Mouse (Mus musculus): Measurements from ENCODE around the gene Atp5l.
"Not testable (repeated sequence)": the region's sequence is repeated elsewhere in the genome, so short reads cannot be mapped to it uniquely, and the experiment has no call there.

Gene Atp5l

DNA sequence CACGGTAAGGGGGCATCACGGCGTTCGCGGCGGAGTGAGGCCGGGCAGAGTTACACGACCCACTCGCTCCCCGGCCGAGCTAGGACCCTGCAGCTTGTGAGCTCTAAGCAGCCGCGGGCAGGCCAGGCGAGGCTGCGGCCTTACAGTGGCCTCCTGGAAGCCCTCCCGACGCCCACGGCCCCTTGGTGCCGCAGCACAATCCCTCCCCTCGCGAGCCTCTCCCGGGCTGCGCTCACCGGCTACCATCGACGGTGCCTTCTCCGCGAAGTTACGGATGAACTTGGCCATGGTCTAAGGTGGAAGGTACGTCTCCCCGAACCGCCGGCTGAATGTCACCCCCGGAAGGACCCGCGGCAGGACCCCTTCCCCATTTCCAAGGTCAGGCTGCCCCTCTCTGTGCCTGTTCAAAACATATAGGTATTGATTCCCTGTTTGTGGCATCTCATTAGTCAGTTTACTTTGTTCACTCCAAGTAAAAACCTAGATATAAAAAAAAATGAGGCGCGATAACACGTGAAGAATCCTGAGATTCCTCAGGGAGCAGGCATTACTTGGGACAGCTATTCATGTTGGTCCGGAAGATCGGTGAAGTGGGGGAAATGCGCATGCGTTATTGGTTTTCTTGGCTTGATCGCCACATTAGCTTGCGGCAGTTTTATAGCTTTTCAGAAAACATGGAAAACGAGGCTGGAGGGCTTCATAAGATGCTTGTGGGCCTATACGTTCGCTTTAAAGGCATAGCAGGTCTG is at the start of gene Atp5l:
Atp5l (minus strand) TSS at position 369 of the 749 bp plus-strand sequence.
- peak; percentile 80 to 89 for DNase-seq (ENCODE audit: low spot score in 2 of 2)

- DNase-seq (ENCODE audit: low spot score in 2 of 2): no peak
These were observed 48.9 kb upstream of the Atp5l start for GRCm38 (mm10) chr9:44969450-44969849.

DNA sequence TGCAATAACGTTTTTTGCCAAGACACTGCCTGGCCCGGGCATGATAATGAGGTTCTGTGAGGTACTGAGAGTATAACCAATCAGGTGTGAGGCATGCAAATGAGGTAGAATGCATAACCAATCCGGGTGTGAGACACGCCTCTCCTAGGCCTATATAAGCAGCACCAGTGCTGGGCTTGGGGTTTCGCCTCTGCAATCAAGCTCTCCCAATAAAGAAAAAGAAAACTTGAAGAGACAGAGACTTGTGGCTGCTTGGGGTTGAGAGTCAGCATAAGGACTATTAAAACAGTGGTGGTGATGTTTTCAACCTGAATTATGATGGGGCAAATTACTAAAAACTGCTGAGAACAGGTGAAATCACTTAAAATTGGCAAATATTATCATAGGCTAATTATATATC is 47.2 kb upstream of the Atp5l start:
- not testable (repeated sequence) for DNase-seq (ENCODE audit: low spot score in 2 of 2)

DNA sequence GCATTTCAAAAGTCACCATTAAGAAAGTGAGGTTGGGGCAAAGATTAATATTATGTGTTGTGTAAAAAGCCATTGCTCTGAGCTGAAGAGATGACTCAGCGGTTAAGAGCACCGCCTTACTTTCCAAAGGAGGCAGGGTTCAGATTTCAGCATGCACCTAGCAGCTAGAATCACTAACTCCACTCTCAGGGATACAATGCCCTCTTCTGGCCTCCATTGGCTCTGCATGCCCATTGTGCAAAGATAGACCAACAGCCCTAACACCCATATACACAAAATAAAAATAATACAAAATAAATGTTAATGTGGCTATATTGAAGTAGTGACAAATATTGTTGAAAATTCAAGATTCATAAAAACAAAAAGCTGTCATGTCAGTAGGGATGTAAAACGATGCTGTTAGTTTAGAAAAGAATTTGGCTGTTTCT is 46.3 kb upstream of the Atp5l start:
- peak; percentile 79 to 84 for DNase-seq (ENCODE audit: low spot score in 2 of 2)

DNA sequence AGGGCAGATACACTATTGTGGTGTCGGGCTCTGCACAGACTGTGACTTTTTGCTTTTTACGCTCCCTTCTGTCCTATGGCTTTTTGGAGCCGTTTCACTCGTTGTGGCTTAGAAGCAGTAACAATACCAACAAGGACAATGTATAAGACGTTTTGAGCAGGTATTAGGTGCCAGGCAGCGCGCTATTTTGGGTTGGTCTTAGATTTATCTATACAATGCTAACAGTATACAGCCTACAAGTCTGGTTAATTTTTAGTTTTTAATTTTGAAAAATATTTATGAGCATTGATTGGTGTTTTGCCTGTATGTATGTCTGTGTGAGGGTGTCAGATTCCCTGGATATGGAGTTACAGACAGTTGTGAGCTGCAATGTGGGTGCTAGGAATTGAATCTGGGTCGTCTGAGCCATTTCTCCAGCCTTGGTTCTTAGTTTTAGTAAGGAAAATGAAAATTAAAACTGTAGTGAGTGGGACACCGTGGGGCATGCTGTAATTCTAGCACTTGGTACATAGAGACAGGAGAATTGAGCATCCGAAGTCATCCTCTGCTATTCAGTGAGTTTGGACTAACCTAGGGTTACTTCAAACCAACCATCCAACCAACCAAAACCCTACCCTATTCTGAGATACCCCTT is 45.4 kb upstream of the Atp5l start:
- peak in 1 of 2 experiments; percentile 64 for DNase-seq (ENCODE audit: low spot score in 2 of 2)

- DNase-seq (ENCODE audit: low spot score in 2 of 2): peak; percentile 98 to 99
These were observed 44.7 kb upstream of the Atp5l start, which contains the start of gene Ube4a for GRCm38 (mm10) chr9:44965126-44965832. Ube4a (minus strand) TSS chr9:44965600.

- no peak for DNase-seq (ENCODE audit: low spot score in 2 of 2)
These were observed 33.9 kb upstream of the Atp5l start for GRCm38 (mm10) chr9:44954432-44954831.

DNA sequence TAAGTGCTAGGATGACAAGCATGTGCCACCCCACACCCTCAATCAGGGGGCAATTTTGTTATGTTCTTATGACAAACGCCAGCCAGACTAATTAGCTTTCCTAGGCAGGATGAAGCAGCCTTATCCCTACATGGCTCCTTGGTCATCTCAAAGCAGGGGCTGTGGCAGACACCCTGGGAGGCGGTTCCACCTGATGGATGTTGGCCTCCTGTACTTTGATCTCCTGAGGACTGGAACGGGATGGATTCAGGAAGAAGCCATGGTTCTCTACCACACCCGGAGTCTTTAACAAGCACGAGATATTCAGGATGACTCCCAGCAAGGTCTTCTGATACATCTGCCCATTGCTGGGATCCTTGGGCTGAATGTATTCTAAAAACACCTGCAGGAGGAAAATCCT is 27.3 kb upstream of the Atp5l start:
- no peak for DNase-seq (ENCODE audit: low spot score in 2 of 2)

DNA sequence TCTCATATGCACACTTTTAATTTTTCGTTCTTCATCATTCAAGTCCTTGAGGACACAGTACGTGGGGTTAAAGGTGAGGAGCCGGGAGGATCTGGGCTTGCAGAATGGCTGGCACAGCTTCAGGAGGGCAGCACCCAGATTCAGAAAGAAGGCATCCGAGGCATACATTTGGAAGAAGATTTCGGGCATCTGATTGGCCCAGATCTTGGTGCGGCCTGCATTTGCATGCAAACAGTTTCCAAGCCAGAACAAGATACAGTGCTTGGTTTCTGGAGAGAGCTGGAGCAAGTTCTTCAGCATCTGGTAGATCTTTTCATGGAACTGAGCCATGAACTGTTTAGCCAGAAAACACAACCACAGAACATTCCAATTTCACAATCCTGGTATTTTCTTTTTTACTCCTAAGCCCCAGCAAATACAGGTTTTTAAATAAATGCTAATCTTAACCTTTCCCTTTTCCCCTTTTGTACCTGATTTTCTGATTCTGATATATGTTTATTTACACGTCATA is 25.7 kb upstream of the Atp5l start:
- DNase-seq (ENCODE audit: low spot score in 2 of 2): no peak

GRCm38 (mm10) chr9:44942421-44942820 is 21.9 kb upstream of the Atp5l start:
- DNase-seq (ENCODE audit: low spot score in 2 of 2): no peak

GRCm38 (mm10) chr9:44941756-44942155 is 21.2 kb upstream of the Atp5l start:
- no peak for DNase-seq (ENCODE audit: low spot score in 2 of 2)

DNA sequence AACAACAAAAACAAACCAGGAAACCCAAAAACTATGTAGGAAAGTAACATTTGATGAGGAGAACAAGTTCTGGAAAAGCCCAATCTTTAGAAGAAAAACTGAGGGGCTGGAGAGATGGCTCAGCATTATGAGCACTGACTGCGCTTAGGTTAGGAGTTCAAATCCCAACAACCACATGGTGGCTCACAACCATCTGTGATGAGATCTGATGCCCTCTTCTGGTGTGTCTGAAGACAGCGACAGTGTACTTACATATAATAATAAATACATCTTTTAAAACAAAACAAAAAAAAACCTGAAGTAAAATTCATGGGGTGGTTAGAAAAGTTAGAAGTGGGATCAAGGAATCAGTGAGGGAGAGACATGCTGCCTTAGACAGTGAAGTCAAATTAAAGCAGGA is 1.0 kb upstream of the Atp5l start:
- no peak for DNase-seq (ENCODE audit: low spot score in 2 of 2)

DNA sequence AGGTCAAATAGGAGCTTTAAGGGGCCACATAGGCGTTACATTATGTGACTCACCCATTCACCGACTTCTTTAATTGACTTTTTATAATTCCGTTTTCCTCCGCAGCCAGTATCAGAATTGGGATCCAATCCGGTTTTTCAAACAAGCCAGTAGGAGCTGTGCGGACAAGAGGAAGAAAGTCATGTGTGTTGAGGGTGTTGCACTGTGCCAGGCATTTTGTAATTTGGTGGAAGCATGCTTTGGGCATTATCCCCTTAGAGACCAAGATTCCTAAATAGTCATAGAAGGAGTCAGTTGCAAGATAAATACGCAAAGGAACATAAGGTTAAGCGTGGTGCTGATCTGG is 554 bp upstream of the Atp5l start:
- DNase-seq (ENCODE audit: low spot score in 2 of 2): no peak

DNA sequence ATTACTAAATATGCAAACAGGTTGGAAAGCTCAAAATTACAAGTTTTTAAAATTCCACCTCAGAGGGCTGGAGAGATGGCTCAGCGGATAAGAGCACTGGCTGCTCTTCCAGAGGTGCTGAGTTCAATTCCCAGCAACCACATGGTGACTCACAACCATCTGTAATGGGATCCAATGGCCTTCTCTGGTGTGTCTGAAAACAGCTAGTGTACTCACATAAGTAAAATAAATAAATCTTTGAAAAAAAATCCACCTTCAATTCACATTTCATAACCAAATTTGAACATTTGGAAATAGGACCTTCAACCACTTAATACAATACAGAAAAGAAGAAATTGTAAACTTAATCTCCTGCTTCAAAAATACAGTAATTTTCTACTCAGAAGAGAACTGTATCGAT is 936 bp downstream of the Atp5l start:
- no peak for DNase-seq (ENCODE audit: low spot score in 2 of 2)

DNA sequence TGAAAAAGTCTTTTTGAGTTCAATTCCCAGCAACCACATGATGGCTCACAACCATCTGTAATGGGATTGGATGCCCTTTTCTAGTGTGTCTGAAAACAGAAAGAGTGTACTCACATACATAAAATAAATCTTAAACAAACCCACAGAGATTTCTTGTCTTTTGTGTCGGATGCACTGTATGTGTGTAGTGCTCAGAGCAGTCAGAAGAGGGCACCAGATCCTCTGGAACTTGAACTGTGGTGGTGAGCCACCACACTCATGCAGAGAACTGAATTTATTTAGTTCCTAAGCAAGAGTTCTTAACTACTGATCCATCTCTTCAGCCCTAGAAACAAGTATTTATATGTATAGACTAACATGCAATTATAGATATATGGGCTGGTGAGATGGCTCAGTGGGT is 4.3 kb downstream of the Atp5l start:
- peak; percentile 49 to 67 for DNase-seq (ENCODE audit: low spot score in 2 of 2)

GRCm38 (mm10) chr9:44914706-44915105 is 5.8 kb downstream of the Atp5l start:
- no peak for DNase-seq (ENCODE audit: low spot score in 2 of 2)

- no peak for DNase-seq (ENCODE audit: low spot score in 2 of 2)
These were observed 9.2 kb downstream of the Atp5l start for GRCm38 (mm10) chr9:44911365-44911764.

DNA sequence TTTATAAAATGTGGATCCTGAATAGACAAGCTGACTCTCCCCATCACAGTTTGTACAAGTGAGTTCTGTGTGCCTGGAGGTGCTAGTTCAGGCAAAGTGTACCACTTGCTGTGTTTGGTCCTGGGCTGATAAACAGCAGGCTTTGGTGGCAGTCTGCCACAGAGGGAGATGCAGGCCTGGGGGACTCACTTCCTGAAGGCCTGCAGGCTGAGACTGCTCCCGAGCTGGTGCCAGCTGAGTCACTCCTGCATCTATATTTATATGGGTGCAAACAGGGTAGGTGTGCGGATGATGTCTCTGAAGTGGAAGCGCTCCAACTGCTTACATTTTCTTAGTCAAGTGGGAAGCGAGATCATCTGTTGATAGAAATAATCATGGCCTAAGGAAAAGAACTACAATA is 14.9 kb downstream of the Atp5l start:
- DNase-seq (ENCODE audit: low spot score in 2 of 2): peak in 1 of 2 experiments; percentile 18

- DNase-seq (ENCODE audit: low spot score in 2 of 2): peak in 1 of 2 experiments; percentile 30
These were observed 15.6 kb downstream of the Atp5l start for GRCm38 (mm10) chr9:44904964-44905363.

- DNase-seq (ENCODE audit: low spot score in 2 of 2): no peak
These were observed 16.7 kb downstream of the Atp5l start for GRCm38 (mm10) chr9:44903856-44904255.

- DNase-seq (ENCODE audit: low spot score in 2 of 2): no peak
These were observed 20.1 kb downstream of the Atp5l start for GRCm38 (mm10) chr9:44900402-44900801.

DNA sequence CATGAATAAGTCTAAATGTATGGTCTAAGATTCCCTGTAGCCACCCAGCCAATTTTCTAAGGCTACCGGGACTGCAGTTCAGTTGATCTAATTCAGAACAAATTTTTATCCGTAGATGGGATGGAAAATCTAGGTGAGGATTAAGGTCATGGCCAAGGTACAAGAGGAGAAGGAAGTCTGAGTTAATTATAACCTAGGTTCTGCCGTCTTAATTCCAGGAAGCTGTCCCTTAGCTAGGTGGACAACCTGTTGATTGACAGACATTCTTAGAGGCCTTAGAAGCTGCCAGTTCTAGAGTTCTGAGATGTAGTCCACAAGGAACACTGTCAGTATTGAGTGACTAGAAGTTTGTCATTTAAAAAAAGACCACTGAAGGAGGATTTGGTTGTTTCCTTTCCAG is 20.8 kb downstream of the Atp5l start:
- no peak for DNase-seq (ENCODE audit: low spot score in 2 of 2)

DNA sequence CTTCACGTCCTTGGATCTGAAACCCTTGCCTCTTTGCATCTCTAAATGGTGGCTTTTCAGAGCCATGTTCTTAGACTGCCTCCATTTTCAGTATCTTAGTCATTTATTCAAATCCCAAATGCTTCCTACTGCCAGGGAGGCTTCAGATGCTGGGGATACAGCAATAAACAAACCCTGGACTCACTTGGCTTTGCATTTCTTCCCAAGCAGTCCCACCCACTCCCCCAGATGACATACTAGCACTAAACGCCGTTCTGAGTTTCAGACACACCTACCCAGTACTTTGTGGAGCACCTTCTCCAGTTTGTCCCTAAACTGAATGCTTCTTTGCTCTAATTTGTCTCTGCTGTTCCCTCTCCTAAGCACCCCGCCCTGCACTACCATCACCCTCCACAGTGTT is 23.5 kb downstream of the Atp5l start:
- no peak for DNase-seq (ENCODE audit: low spot score in 2 of 2)

Measured in spleen, postnatal 4 days (tissue).